Mouse (Mus musculus) regulatory T cell (primary cell): Measurements from ENCODE around the gene Hepacam.

Experiments used
- in situ Hi-C: fragments of 300-600 bp; cut with MboI, MseI; formaldehyde crosslinking; loops from one replicate; pipeline ENCODE4 v1.15.1; 2025; ENCODE audit warnings: high pct_unique_total_duplicates

Gene Hepacam

DNA sequence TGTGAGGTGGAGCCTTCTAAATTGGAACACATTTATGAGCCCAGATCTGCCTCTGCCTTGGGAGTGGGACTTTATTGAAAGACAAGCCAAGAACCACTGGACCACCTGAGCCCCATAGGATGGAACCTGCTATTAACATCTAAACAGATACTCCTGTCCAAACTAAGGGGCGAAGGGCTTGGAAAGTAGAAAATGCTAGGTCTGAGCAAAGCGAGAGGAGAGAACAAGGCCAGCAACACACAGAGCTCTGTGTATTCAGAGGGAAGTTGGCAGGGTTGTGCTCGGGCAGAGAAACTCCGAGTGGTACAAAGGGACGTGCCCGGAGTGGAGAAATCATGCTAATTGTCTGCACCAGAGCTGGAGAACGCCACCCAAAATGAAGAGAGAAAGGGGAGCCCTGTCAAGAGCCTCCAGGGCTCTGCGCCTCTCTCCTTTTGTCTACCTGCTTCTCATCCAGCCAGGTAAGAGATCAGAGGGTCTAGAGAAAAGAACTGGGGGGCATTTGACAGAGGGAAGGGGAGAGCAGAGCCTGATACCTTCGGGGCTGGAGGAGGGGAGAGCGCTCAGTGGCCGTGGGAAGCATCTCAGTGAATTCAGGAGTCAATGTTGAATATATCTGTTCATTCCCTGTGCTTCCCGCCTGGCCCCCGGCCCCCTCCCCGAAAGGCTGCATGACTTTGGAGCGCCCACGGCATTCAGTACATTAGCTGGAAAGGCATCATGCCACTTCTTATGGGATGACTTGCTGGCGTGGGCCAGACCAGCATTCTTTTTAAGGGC is at the start of gene Hepacam:
Gene Hepacam (plus strand): TSS at position 51 of the 780 bp plus-strand sequence.
- in situ Hi-C loops, result no loop called here

DNA sequence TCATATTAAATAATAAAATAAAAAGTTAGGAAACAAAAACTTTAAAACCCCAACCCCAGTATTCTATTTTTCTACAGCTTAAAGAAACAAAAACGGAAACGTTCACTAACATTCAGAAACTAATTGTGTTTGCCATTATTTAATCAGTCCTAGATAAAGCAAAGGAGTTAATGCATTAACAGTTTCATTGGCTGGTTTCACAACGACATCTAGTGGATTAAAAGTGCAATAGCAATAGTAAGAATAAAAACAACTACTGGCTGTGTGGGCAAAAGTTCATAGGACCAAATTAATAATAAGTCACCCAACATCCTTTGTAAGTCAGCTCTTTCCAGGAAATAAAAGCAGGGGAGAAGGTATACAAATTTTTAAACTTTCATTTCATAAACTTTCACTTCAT is 37.7 kb upstream of the Hepacam start:
- in situ Hi-C loops, result no loop called here

DNA sequence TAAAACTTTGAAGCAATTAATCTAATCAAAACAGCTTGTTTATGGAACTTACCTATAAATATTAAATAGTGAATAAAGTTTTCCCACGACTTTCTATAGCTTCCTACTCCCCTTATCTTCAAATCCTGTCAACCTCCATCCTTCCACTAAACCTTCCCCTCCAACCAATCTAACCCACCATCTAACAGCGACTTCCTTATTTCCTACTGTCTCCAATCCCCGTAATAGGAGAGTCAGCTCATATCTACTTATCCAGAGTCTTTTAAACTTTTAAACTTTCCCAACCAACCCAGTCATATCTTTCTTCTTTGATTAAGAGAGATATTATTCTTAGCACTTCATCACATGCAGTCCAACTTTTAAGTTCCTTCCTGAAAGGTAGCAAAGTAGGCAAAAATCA is 21.7 kb upstream of the Hepacam start:
- in situ Hi-C loops, result no loop called here

DNA sequence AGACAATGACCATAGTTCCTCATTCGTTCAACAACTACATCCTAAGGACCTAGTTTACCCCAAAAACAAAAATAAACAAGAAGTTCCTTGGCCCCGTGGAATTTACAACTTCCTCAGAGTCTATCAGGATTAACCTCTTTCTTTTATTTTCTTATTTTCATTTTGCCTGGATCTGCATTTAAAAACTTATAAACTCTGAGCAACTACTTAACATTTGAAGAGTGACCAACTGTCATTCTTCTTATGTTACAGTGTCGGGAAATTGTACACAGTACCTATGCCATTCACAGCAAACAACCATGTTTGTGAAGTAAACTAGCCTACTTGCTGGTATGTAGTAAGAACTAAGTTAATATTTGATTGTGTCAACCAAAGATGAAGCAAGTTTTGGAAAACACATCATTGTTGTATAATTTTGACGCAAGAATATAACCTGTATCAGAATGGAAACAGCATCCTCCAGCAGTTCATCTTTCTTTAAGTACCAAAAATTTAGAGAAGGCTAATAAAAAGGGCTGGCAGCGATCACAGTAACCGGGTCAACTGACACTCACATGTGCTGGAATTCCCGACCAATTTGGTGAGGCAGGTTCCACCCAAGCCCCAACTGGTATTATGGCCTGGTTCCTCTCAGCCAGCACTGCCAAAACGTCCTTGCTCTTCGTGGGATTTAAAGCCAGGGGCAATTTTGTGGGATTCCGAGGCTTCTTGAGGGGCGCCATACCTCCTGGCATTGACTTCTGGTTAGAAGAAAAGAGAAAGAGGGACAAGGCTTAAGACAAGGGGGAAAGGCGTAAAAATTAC is 19.8 kb upstream of the Hepacam start:
- in situ Hi-C loops, result no loop called here

DNA sequence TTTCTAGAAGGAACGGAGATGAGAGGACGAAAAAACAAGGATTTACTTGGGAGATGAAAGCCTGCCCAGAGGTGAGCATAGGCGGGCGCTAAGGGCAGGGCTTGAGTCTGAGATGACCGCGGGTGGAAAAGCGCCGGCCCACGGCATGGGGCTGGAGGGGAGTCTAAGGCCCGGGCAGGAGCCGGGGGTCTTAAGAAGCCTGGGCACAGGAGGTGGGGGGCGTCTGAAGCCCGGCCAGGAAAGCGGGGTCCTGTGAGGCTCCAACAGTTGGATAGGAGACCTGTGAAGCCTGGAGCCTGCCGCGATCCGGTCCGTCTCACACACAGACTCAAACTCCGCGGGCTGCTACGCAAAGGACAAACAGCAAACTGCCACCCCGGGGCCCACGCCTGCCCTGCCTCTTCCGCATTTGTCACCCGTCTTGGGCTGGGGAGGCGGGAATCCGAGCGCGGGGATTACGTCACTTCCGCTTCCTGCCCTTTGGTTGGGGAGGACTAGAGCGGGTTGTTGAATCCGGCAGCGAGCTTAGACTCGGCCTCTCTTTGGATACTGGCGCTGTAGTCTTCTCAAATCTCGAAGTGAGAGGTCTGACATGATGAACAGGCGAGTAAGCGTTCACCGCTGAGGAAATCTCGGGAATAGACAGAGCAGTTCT is 19.0 kb upstream of the Hepacam start, which contains the start of gene Ccdc15:
Gene Ccdc15 (minus strand): TSS at position 445 of the 655 bp plus-strand sequence.
- in situ Hi-C loops, result no loop called here

DNA sequence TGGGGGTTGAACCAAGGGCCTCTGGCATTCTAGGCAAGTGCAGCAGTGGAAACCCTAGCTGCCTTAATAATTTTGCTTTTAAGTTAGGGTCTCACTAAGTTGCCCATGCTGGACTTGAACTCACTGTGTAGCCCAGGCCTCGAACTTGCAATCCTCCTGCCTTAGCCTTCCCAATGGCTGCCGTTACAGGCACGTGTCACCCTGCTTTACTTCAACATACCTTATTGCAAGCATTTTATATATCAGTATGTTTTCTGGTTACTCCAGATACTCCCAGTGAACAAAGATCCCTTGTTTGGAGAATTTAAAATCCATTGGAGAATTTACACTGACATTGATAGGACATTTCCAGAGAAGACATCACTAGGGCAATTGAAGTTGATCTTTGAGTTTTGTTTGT is 18.1 kb upstream of the Hepacam start:
- in situ Hi-C loops, result no loop called here

DNA sequence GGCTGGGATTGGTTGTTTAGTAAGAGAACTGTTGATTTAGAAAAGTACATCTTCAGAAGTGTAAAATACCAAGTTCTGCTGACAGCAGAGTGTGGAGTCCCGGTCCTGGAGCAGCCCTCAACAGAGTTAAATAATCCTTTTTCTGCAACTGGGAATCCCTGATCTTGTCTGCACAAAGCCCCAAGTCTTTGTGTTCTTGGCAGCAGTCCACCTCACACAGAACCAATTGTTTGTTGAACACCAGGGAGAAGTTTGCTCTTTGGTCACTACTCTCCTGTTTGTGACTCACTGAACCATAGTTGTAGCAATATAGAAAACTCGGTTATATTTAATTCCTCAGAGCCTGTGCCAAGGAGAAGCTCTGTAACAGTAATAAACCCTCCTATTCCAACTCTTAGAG is 15.9 kb upstream of the Hepacam start:
- in situ Hi-C loops, result no loop called here

DNA sequence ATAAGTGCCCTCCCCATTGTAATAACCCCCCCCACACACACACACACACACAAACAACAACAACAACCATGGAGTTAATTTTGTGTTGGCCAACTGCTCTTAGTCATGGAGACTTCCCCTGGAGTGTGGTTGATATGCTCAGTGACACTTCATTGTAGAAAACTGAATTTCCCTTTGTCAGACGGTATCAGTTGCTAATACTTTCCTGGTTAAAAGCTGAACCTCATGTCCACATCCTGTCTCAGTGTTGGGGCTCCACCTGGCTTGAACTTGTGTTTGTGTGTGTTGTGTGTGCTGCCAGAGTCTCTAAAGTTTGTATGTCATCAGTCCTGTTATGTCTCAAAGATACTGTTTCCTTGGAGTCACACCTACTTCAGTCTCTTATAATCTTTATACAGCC is 12.7 kb upstream of the Hepacam start:
- in situ Hi-C loops, result no loop called here

DNA sequence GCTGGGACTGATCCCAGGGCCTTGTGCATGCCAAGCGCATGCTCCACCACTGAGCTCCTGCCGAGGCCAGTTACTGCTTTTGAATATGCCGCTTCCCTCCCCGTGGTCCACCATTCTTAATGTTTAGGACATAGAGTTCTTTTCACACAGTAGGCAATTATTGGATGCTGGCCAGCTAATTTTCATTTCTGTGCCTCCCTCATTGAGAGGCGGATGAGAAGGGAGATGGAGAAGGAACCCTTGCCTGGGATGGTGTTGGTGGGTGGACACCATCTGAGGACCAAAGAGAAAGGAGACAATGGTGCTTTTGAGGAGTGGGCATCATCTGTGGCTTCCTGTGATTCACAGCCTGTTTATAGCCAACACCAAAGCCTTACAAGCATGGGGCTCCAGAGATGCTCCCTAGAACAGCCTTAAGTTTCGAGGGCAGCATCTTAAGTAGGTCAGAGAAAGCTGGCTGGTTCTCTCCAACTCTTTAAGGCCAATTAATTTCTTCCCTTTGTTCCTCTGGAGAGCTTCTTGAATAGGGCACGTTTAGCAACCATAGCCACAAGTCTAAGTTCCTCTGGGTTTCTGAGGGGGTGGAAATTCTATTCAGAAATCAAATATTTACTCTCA is 8.3 kb upstream of the Hepacam start:
- in situ Hi-C loops, result no loop called here

DNA sequence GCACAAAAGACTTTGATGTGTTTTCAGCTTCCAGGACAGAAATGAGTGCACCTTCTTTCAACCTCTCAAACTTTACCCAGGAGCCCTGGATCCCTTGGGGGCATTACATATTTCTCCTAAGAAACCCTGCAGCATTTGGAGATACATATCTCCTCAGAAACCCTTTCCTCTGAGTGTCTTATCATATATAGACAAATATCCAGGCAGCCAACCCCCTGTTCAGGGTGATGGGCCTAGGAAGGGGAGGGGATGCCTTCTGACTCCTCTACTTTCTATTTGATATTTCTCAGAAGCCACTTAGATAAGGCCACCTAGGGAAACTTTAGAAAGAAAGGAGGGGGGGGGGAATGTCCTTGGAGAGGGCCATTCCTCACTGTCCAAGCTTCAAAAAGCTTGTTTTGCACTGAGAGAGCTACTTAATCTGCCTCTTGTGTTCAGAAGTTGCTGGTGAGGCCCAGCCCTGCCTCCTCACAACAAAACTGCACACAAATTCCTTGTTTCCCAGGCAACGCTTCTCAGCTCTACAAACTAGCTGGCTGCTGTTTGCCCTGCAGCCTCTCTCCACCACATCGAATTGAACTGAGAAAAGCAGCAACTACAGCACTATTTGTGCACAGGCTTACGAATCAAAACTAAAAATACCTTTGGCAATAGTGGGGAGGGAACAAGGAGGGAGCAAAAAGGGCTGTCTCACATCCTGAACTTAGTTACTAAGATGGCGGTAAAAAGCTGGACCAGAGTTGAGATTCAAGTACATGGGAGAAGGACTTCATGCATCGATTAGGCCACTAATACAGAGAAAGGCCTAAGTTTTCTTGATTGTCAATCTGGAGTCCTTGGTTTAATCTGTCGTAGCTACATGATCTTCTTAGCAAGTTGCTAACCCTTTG is 7.6 kb upstream of the Hepacam start:
- in situ Hi-C loops, result no loop called here

DNA sequence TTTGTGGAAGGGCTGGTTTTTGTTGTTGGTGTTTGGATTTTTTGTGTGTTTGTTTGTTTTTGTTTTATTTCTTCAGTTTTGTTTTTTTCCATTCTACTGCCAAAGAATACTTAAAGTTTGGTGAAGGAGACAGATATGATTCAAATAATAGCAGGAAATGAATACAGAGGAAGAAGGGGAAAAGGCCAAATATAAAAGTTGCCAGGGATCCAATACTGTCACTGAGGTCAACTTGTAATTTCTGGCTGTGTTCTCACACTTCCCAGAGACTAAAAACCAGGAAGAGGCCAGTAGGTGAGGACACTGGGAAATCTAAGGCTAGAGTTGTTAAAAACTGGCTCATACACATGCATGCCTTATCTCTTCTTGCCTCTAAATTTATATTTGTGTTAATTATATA is 5.1 kb upstream of the Hepacam start:
- in situ Hi-C loops, result no loop called here

DNA sequence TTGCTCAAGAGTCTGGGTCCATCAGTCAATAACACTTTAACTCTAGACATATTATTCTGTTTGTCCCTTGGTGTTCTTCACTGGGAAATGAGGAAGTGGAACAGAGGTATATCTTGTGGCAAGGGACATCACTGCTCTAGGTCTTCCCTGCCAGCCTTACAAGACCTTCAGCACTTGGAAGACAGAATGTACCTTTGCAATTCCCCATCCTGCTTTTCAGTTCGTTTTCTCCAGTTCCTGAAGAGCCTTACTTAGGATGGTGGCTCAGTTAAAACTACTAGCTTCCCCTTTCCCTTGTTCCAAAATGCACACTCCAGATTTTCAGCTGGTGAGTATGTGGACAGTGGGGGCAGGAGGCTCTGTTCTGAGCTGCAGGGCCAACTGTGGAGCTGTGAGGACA is 4.3 kb upstream of the Hepacam start:
- in situ Hi-C loops, result no loop called here

DNA sequence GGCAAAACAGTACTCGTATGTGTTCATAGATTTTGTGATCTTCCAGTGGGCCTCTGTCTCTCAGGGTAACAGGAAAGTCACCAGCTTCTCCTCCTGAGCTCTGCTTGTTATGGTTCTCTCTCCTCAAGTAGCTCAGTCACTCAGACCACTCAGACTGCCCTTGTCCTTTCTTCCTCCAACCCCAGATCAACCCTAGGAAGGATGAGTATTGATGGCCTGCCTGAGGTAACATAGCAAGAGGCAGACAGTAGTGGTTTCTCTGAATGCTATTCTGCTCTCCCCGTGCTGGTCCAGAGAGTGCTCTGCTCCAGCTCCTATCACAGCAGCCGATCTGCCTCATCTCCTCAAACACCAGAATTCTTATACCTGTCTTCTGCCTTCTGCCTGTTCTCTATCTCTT is 3.6 kb upstream of the Hepacam start:
- in situ Hi-C loops, result no loop called here

DNA sequence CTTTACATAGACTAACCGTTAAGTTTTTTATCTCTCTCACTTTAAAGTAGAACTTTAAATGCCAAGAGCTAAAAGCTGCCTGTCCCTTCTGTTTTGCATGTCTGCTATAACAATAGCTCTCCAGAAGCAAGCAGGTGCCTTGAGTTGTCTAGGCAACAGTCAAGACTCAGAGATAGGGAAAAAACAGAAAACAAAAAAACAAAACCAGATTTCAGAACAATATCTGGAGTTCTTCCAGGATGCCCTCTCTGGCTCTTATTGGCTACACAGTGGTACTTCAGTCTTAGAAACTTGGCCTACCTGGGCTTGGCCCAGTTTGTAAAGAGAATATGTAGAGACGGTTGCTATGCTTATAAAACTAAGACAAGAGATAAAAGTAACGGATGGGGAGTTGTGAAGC is 2.8 kb upstream of the Hepacam start:
- in situ Hi-C loops, result no loop called here

DNA sequence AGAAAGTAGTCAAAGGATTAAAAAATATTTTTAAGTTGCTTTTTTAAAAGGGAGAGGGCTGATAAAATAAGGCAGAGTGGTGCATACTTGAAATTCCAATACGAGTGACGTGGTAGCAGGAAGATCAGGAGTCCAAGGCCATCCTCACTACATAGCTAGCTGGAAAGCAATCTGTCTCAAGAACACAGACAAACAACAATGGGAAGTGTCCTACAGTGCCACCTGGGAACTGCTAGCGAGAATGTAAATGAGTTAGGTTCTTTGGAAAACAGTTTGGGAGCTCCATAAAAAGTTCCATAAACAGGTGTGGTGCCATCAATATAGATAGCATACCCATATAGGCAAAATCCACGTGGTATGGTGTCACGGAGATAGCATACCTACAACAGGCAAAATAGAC is 1.4 kb upstream of the Hepacam start:
- in situ Hi-C loops, result no loop called here

DNA sequence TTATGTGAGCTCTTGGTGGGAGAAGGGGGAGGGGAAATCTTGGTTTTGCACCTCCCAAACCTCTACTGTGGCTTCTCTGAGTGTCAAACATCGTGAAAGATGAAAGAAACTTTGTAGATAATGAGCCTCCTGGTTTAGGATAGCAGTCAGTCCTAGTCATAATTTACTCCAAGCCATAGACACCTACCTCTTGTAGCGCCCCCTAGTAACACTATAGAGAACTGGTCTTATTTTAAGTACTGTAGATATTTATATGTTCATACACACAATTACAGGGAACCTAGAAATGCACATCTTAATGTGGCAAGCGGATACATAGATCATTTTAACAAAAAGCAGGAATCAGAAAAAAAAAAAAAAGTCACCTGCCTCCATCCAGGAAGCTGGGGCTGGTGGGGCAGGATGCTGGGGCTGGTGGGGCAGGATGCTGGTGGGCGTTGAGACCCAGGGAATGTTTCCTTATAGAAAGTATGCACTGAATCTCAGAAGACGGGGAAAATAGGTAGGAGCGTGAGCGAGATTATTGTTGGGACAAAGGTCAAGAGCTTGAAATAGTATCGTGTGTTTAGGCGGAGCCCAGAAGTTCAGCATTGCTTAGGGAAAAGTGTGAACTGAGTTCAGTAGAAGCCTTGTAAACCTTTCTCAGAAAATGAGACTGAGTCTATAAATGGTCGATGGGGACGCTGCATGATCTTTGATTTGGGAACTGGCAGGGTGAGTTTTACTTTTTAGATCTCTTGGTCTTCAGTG is 1.1 kb downstream of the Hepacam start:
- in situ Hi-C loops, result no loop called here

DNA sequence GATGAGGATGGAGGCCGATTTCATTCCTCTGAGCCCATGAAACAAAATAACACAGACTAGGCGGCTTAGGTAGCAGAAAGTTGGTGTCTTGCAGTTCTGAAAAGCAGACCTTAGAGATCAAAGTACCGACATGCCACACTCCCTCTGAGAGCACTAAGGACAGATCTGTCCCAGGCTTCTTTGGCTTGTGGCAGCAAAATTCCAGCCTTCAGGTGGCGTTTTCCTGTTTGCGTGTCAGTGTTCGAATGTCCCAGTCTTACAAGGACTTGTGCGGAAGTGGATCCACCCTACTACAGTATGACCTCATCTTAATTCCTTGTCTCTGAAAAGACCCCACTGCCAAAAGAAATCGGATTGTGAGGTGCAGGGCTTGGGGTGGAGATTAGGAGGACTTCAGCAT is 1.7 kb downstream of the Hepacam start:
- in situ Hi-C loops, result no loop called here

DNA sequence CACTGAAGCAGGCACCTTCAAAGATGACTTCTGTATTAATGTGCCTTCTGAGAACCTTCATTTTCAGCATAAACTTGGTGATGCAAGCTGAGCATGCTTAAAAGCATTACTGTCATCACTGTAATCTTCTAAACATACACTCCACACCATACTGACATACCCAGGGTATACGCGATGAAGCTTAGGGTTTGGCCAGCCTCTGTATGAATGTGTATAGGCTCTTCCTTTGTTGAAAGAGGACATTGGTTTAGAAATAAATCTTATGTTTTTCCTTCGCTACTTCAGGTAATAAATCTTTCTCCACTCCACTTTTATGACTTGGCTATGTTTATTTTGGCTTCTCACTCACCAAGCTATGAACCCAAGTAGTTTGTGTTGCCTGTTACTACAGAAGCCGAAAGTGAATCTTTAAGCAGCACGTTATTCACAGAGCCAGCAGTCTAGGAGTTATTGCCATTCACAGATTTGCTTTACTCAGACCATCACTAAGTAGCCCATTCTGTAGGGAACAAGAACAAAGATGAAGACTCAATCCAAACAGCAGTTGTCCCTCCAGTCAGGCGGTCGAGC is 4.2 kb downstream of the Hepacam start:
- in situ Hi-C loops, result no loop called here

DNA sequence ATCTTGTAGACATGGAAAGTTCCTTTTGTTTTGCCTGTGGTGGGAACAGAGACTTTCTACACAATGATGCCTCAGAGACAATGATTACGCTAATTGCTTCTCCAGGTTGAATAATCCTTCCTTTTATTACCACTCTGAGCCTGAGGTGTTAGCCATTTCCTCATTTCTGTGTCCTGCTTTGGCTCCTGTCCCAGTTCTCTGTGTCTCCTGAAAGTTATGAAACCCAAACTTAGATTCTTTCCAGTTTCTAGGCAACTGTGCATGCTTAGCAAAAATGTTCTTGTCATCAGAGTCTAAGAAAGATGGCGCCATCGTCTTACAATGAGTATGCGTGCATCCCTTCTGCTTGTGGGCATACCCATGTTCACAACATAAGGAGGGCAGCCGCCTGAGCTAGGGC is 8.6 kb downstream of the Hepacam start:
- in situ Hi-C loops, result no loop called here

DNA sequence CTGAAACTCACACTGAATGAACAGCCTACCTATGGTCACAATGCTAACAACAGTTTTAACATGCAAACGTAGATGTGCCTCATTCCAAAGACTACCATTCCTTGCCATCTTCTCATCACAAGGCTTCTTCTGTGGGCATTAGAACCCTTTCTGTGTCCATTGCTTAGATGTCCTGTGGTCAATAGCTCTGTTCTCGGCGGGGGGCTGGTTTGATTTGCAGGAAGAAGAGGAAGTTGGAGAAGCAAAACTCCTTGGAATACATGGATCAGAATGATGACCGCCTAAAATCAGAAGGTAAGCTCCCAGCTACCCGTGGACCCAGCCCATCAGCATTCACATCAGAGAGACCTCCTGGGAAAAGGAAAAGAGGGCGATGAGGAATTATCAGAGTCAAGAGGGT is 16.0 kb downstream of the Hepacam start:
- in situ Hi-C loops, result no loop called here
